Mouse (Mus musculus) heart, embryonic 12.5 days (tissue): ENCODE results near the gene Lypd6. TPM values are rescaled to one million over a fixed set of nuclear protein-coding genes. Genes with fewer than 3 reads are reported as not detected.

Experiments used
- ATAC-seq: fragments of 200-750 bp; cut with Nextera tagmentation; 2 replicates; pipeline ENCODE4 v1.8.0; 2017; ENCODE audit warnings: moderate TSS enrichment, moderate library complexity; ENCODE audit not compliant: insufficient number of reproducible peaks, low FRiP score
- H3K27ac ChIP-seq: fragments of 300-500 bp; sonication (generic); 2 replicates; pipeline ENCODE4 v1.5.1; 2016; ENCODE audit warnings: mild to moderate bottlenecking, moderate library complexity; ENCODE audit not compliant: poor library complexity, severe bottlenecking
- H3K27me3 ChIP-seq: fragments of 300-500 bp; sonication (generic); replicated peaks from 2 replicates; pipeline ENCODE4 v1.6.1; 2016; ENCODE audit warnings: mild to moderate bottlenecking, moderate library complexity
- H3K36me3 ChIP-seq: fragments of 300-500 bp; sonication (generic); 2 replicates; pipeline ENCODE4 v1.6.1; 2016; ENCODE audit warnings: mild to moderate bottlenecking, moderate library complexity
- H3K4me1 ChIP-seq: fragments of 300-500 bp; sonication (generic); replicated peaks from 2 replicates; pipeline ENCODE4 v1.6.1; 2016; ENCODE audit warnings: mild to moderate bottlenecking
- H3K4me2 ChIP-seq: fragments of 300-500 bp; sonication (generic); 2 replicates; pipeline ENCODE4 v1.6.1; 2016; ENCODE audit warnings: mild to moderate bottlenecking, moderate library complexity
- H3K4me3 ChIP-seq: fragments of 300-500 bp; sonication (generic); 2 replicates; pipeline ENCODE4 v1.5.1; 2016; ENCODE audit warnings: mild to moderate bottlenecking
- H3K9ac ChIP-seq: fragments of 300-500 bp; sonication (generic); 2 replicates; pipeline ENCODE4 v1.6.1; 2016; ENCODE audit warnings: mild to moderate bottlenecking, moderate library complexity
- H3K9me3 ChIP-seq: fragments of 300-500 bp; sonication (generic); replicated peaks from 2 replicates; pipeline ENCODE4 v1.6.1; 2016; ENCODE audit warnings: mild to moderate bottlenecking, moderate library complexity
- WGBS: fragments of 180-500 bp; shearing (Covaris S2); methylation state at CpG from one replicate; pipeline ENCODE4 v1.1.7; 2016; 5-methylcytosine and 5-hydroxymethylcytosine counted together
- polyA plus RNA-seq: library from polyadenylated mRNA; unstranded; fragments of >200 nt; fragmentation: Nextera tagmentation; extraction: Ambion mirVana; gene quantifications from 2 replicates; pipeline ENCODE4 v1.2.1, GENCODE M21; 2016

The Lypd6 gene
- polyA plus RNA-seq, 1 experiment from 2014 or later, result 5.4 TPM

DNA sequence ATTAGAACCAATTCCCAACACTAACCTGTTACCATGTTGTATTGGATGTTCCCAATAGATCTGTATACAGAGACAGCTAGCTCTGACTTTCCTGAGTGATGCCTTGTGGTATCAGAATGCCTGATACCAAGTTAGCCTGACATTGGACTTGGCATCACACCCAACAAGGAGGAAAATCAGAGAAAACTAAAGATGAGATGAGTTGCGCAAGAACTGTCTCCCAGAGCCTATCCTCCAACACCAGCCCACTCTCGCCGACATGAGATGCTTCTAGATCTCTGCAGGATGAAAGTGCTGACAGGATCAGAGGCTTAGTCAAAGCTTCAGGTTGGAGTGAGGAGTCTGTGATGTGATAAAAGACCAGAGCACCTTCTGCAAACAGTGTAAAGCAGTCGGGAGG, 158.8 kb downstream of the Lypd6 start:
- WGBS, result 59% methylated on average over 4 of the region's 4 CpGs
- Histone ChIP-seq H3K27ac (no peak overlapping the region), H3K9ac (no peak overlapping the region), H3K4me2 (no peak overlapping the region), H3K27me3 (no peaks in the 10 kb centered on the region), H3K36me3 (no peaks in the 10 kb centered on the region), H3K4me1 (peaks cover 14% of the 10 kb centered on the region; the same call in 1 of the 2 replicates), H3K4me3 (no peak overlapping the region), H3K9me3 (no peaks in the 10 kb centered on the region)
- no peak for ATAC-seq

DNA sequence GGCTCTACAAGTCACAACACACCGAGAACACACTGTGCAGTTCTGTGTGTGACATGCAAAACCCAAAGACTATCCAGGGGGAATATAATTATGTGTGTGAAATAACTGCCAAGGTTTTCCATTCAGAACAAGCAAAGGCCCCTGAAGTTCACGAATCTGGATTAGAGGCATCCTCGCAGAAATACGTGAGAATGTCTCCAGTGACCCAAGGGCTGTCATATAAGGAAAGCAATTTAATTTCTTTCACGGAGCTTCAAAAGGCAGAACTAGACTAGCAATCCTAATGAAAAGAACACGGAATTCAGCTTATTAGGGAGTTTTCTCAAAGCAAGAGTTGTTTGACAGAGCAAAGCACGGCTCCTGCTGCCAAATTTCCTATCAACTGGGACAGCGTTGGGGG, 167.3 kb downstream of the Lypd6 start:
- H3K9me3 ChIP-seq, result peaks cover 5% of the 10 kb centered on the region; the same call in 1 of the 2 replicates
- H3K4me1 ChIP-seq, result peaks cover 9% of the 10 kb centered on the region; the same call in 1 of the 2 replicates
- no peak overlapping the region for H3K4me2 ChIP-seq
- no peak overlapping the region for H3K9ac ChIP-seq
- no peaks in the 10 kb centered on the region for H3K36me3 ChIP-seq
- H3K27me3 ChIP-seq, result no peaks in the 10 kb centered on the region
- no peak overlapping the region for H3K4me3 ChIP-seq
- no peak overlapping the region for H3K27ac ChIP-seq
- 76% methylated on average over 8 of the region's 8 CpGs for WGBS
- ATAC-seq, result no peak

Other genes with a start within 250 kb of the Lypd6 start
- gene Mmadhc, start 230.4 kb downstream of the Lypd6 start, polyA plus RNA-seq, result 129 and 132 TPM in 2 replicates